Mouse (Mus musculus) thymus, postnatal 0 days (tissue): ENCODE data around the gene 4931428L18Rik. TPM values are rescaled to one million over a fixed set of nuclear protein-coding genes. Genes with fewer than 3 reads are reported as not detected.

Source experiments
- DNase-seq: peaks from one replicate; pipeline ENCODE4 v3.0.0-alpha.2; 2015; ENCODE audit warnings: low spot score
- polyA plus RNA-seq: library from polyadenylated mRNA; unstranded; fragments of >200 nt; fragmentation: Nextera tagmentation; extraction: Ambion mirVana; gene quantifications from 2 replicates; pipeline ENCODE4 v1.2.1, GENCODE M21; 2015

Gene 4931428L18Rik
- not detected in 2 replicates for polyA plus RNA-seq

- DNase-seq, result no peak
Measured at GRCm38 (mm10) chr1:31222564-31222963, at the start of gene 4931428L18Rik, which contains the start of gene Pih1d3. Gene 4931428L18Rik (minus strand): TSS chr1:31222684. Gene Pih1d3 (plus strand): TSS chr1:31222838.

- no peak for DNase-seq
Measured at GRCm38 (mm10) chr1:31260218-31260923, 37.9 kb upstream of the 4931428L18Rik start.

- no peak for DNase-seq
Measured at GRCm38 (mm10) chr1:31233319-31234036, 11.0 kb upstream of the 4931428L18Rik start.

- DNase-seq, result no peak
Measured at GRCm38 (mm10) chr1:31220599-31221250, 1.8 kb downstream of the 4931428L18Rik start.

GRCm38 (mm10) chr1:31214831-31215230 lies 7.7 kb downstream of the 4931428L18Rik start:
- DNase-seq, result no peak

GRCm38 (mm10) chr1:31210144-31210543 lies 12.3 kb downstream of the 4931428L18Rik start:
- peak; percentile 29 for DNase-seq

- no peak for DNase-seq
Measured at GRCm38 (mm10) chr1:31205770-31206169, 16.7 kb downstream of the 4931428L18Rik start.

GRCm38 (mm10) chr1:31205346-31205745 lies 17.1 kb downstream of the 4931428L18Rik start:
- no peak for DNase-seq

GRCm38 (mm10) chr1:31203771-31204170 lies 18.7 kb downstream of the 4931428L18Rik start:
- DNase-seq, result no peak

- no peak for DNase-seq
Measured at GRCm38 (mm10) chr1:31196959-31197358, 25.5 kb downstream of the 4931428L18Rik start.

- no peak for DNase-seq
Measured at GRCm38 (mm10) chr1:31195633-31196032, 26.9 kb downstream of the 4931428L18Rik start.

GRCm38 (mm10) chr1:31190237-31190866 lies 32.1 kb downstream of the 4931428L18Rik start:
- DNase-seq, result no peak

- DNase-seq, result no peak
Measured at GRCm38 (mm10) chr1:31178264-31178663, 44.2 kb downstream of the 4931428L18Rik start.

GRCm38 (mm10) chr1:31176101-31176500 lies 46.4 kb downstream of the 4931428L18Rik start, which contains the start of gene Lgsn:
Gene Lgsn (plus strand): TSS chr1:31176401.
- DNase-seq, result no peak

- DNase-seq, result no peak
Measured at GRCm38 (mm10) chr1:31175401-31175800, 47.1 kb downstream of the 4931428L18Rik start.

GRCm38 (mm10) chr1:31165326-31166121 lies 57.0 kb downstream of the 4931428L18Rik start:
- no peak for DNase-seq

GRCm38 (mm10) chr1:31164527-31165189 lies 57.8 kb downstream of the 4931428L18Rik start:
- DNase-seq, result no peak

GRCm38 (mm10) chr1:31156884-31157283 lies 65.6 kb downstream of the 4931428L18Rik start:
- DNase-seq, result no peak

GRCm38 (mm10) chr1:31156185-31156584 lies 66.3 kb downstream of the 4931428L18Rik start:
- no peak for DNase-seq

GRCm38 (mm10) chr1:31153793-31154349 lies 68.6 kb downstream of the 4931428L18Rik start:
- DNase-seq, result peak; percentile 11
